Mouse (Mus musculus): ENCODE results near the gene Mfsd4b1.

DNA sequence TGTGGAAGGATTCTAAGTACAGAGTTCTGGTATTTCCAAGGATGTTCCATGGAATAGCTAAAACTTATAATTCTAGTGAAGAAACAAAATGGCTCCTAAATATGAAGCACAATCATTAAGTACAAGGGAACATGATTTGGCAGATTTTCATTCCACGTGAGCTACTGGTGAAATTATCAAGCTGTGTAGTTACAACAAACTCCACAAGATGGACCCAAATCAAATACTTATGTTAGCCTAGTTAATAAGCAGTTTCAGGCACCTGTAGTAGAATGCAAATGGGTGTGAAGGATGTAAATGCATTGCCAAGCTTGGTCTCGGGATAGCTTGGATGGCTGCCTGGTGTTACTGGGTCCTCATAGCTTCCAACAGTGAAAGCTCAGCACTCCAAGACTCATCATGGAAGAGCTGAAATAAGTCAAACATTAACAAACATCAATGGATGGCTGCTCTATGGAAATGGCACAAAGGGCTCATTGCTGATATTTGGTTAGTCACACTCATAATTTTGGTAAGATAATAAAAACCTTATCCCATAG is 68.7 kb downstream of the Mfsd4b1 start:
- TF ChIP-seq ZC3H11A (IDR thresholded peaks at IDR 0.05; ENCODE audit: low read depth, low read length) (peak; percentile 33; the same call in 1 of the 2 replicates), CTCF (IDR thresholded peaks at IDR 0.05 in 2 of 3, conservative IDR thresholded peaks at IDR 0.05 in 1 of 3; ENCODE audit: control insufficient read depth in 1 of 3, insufficient read depth in 1 of 3, low read depth in 2 of 3, low read length in 3 of 3, poor library complexity in 1 of 3, severe bottlenecking in 1 of 3) (peak in 2 of 3 experiments; percentile 18 to 54; a peak in 3 of 6 replicates), USF1 (IDR thresholded peaks at IDR 0.05; ENCODE audit: low read depth, low read length) (no peak), POLR2AphosphoS5 (IDR thresholded peaks at IDR 0.05; ENCODE audit: borderline replicate concordance, low read depth, low read length) (no peak)
